Mouse (Mus musculus) ES-Bruce4 (cell line): Measurements from ENCODE around the gene Marcks. TPM values are rescaled to one million over a fixed set of nuclear protein-coding genes. Genes with fewer than 3 reads are reported as not detected.

Experiments used
- H3K27ac ChIP-seq: 2 replicates; pipeline ENCODE4 v1.5.1; 2012; ENCODE audit warnings: low read length, inconsistent platforms; ENCODE audit not compliant: insufficient read depth
- H3K27me3 ChIP-seq: 2 replicates; pipeline ENCODE4 v1.6.1; 2012; ENCODE audit warnings: mild to moderate bottlenecking, low read length, inconsistent platforms; ENCODE audit not compliant: control insufficient read depth, poor library complexity, insufficient read depth, severe bottlenecking
- H3K36me3 ChIP-seq: 2 replicates; pipeline ENCODE4 v1.6.1; 2012; ENCODE audit warnings: inconsistent platforms, mild to moderate bottlenecking, low read length, moderate library complexity; ENCODE audit not compliant: control insufficient read depth, poor library complexity, insufficient read depth, severe bottlenecking
- H3K4me1 ChIP-seq: one replicate; pipeline ENCODE4 v1.8.1; 2011; ENCODE audit warnings: low read length; ENCODE audit not compliant: control insufficient read depth, insufficient read depth
- H3K4me3 ChIP-seq: 2 replicates; pipeline ENCODE4 v1.5.1; 2011; ENCODE audit warnings: low read depth, mild to moderate bottlenecking, low read length
- H3K9ac ChIP-seq: 2 replicates; pipeline ENCODE4 v1.6.1; 2012; ENCODE audit warnings: low read depth, mild to moderate bottlenecking, inconsistent platforms; ENCODE audit not compliant: poor library complexity, severe bottlenecking
- H3K9me3 ChIP-seq: replicated peaks from 2 replicates; pipeline ENCODE4 v1.6.1; 2012; ENCODE audit warnings: mild to moderate bottlenecking, low read length, inconsistent platforms; ENCODE audit not compliant: control insufficient read depth, poor library complexity, insufficient read depth, severe bottlenecking
- CTCF ChIP-seq: IDR thresholded peaks from one replicate; pipeline ENCODE4 v1.8.1; 2011; ENCODE audit warnings: low read depth, low read length
- EP300 ChIP-seq: IDR thresholded peaks from 2 replicates; pipeline ENCODE4 v1.6.1; 2011; ENCODE audit warnings: low read depth, low read length; ENCODE audit not compliant: insufficient read depth
- POLR2A ChIP-seq: IDR thresholded peaks from one replicate; pipeline ENCODE4 v1.8.1; 2011; ENCODE audit warnings: low read length; ENCODE audit not compliant: insufficient read depth
- polyA plus RNA-seq: library from polyadenylated mRNA; stranded (reverse); fragments of >200 nt; gene quantifications from 2 replicates; pipeline ENCODE4 v1.2.4, GENCODE M21; 2011; ENCODE audit warnings: low read depth; ENCODE audit not compliant: missing spikeins, insufficient read depth, insufficient read length

Marcks gene
- polyA plus RNA-seq, 1 experiment, result 85.0 TPM

GRCm38 (mm10) chr10:37139443-37140165 lies 884 bp upstream of the Marcks start:
- no peaks in the 10 kb centered on the region for H3K9me3 ChIP-seq
- TF ChIP-seq EP300 (no peak), CTCF (no peak), POLR2A (no peak)
- H3K27me3 ChIP-seq, result no peaks in the 10 kb centered on the region
- H3K4me1 ChIP-seq, result no peaks in the 10 kb centered on the region
- peak overlapping the region; percentile 27 for H3K4me3 ChIP-seq
- H3K9ac ChIP-seq, result 0 out of 2 replicates have a peak overlapping the region, but pooled peaks have one; percentile 37
- no peak overlapping the region for H3K27ac ChIP-seq
- H3K36me3 ChIP-seq, result peaks cover 4% of the 10 kb centered on the region; the same call in 1 of the 2 replicates

GRCm38 (mm10) chr10:37138311-37138731 lies 399 bp downstream of the Marcks start:
- peak overlapping the region; percentile 85 for H3K4me3 ChIP-seq
- TF ChIP-seq POLR2A (no peak), CTCF (no peak), EP300 (no peak)

GRCm38 (mm10) chr10:37137531-37138310 lies 999 bp downstream of the Marcks start:
- Histone ChIP-seq H3K4me3 (peak overlapping the region; percentile 85), H3K36me3 (peaks cover 7% of the 10 kb centered on the region), H3K4me1 (no peaks in the 10 kb centered on the region), H3K9ac (peak overlapping the region; percentile 99), H3K27ac (no peak overlapping the region; the same call in 1 of the 2 replicates), H3K27me3 (no peaks in the 10 kb centered on the region), H3K9me3 (no peaks in the 10 kb centered on the region)
- no peak for TF ChIP-seq POLR2A
- no peak for TF ChIP-seq EP300
- TF ChIP-seq CTCF, result no peak

More at GRCm38 (mm10) chr10:37138311-37138731, 399 bp downstream of the Marcks start:
- no peak overlapping the region for H3K27ac ChIP-seq
- peak overlapping the region; percentile 99 for H3K9ac ChIP-seq
- H3K27me3 ChIP-seq, result no peaks in the 10 kb centered on the region
- H3K9me3 ChIP-seq, result no peaks in the 10 kb centered on the region
- peaks cover 7% of the 10 kb centered on the region for H3K36me3 ChIP-seq
- H3K4me1 ChIP-seq, result no peaks in the 10 kb centered on the region

GRCm38 (mm10) chr10:37136981-37137518 lies 1.7 kb downstream of the Marcks start:
- Histone ChIP-seq H3K4me1 (no peaks in the 10 kb centered on the region), H3K4me3 (peak overlapping the region; percentile 85), H3K9ac (peak overlapping the region; percentile 99), H3K36me3 (peaks cover 7% of the 10 kb centered on the region), H3K27me3 (no peaks in the 10 kb centered on the region), H3K27ac (peak overlapping the region; percentile 44), H3K9me3 (no peaks in the 10 kb centered on the region)
- TF ChIP-seq CTCF (peak; percentile 57), POLR2A (no peak), EP300 (0 out of 2 replicates have a peak, but pooled peaks have one; percentile 5)

GRCm38 (mm10) chr10:37135951-37136751 lies 2.6 kb downstream of the Marcks start:
- TF ChIP-seq POLR2A (no peak), EP300 (no peak), CTCF (no peak)
- Histone ChIP-seq H3K36me3 (peaks cover 7% of the 10 kb centered on the region), H3K4me1 (no peaks in the 10 kb centered on the region)

More at GRCm38 (mm10) chr10:37135951-37136751, 2.6 kb downstream of the Marcks start:
- no peaks in the 10 kb centered on the region for H3K27me3 ChIP-seq
- peak overlapping the region; percentile 99 for H3K9ac ChIP-seq
- peak overlapping the region; percentile 85 for H3K4me3 ChIP-seq
- no peaks in the 10 kb centered on the region for H3K9me3 ChIP-seq
- no peak overlapping the region for H3K27ac ChIP-seq
